Mouse (Mus musculus): ENCODE data around the gene Nrm. TPM values are rescaled to one million over a fixed set of nuclear protein-coding genes. Genes with fewer than 3 reads are reported as not detected.

Gene Nrm
- polyA plus RNA-seq, 1 experiment from 2014 or later = 20.3 TPM

- no peaks in the 10 kb centered on the region for H3K27me3 ChIP-seq (ENCODE audit: control insufficient read depth, insufficient read depth, low read length)
- H3K4me1 ChIP-seq (replicated peaks; ENCODE audit: control insufficient read depth, insufficient read depth, low read length) = peaks cover 15% of the 10 kb centered on the region
- WGBS = 69% methylated on average over 2 of the region's 2 CpGs
- H3K4me3 ChIP-seq (replicated peaks; ENCODE audit: low read length) = no peak overlapping the region
- DNase-seq (ENCODE audit: low spot score) (no peak), ATAC-seq (ENCODE audit: low FRiP score) (no peak)
- no peak overlapping the region for H3K27ac ChIP-seq
- no peaks in the 10 kb centered on the region for H3K9me3 ChIP-seq (ENCODE audit: control insufficient read depth, low read length)
- no peak overlapping the region for H3K4me2 ChIP-seq (replicated peaks)
- peaks cover 28% of the 10 kb centered on the region for H3K36me3 ChIP-seq (replicated peaks; ENCODE audit: control insufficient read depth, insufficient read depth)
- no peak overlapping the region for H3K9ac ChIP-seq
Measured at GRCm38 (mm10) chr17:35859835-35860234, 1.3 kb upstream of the Nrm start.

- Histone ChIP-seq H3K27ac (peak overlapping the region; percentile 96), H3K9ac (peak overlapping the region; percentile 82), H3K27me3 (ENCODE audit: control insufficient read depth, insufficient read depth, low read length) (no peaks in the 10 kb centered on the region), H3K4me2 (replicated peaks) (peak overlapping the region; percentile 55), H3K4me3 (replicated peaks; ENCODE audit: low read length) (peak overlapping the region; percentile 72), H3K4me1 (replicated peaks; ENCODE audit: control insufficient read depth, insufficient read depth, low read length) (peaks cover 20% of the 10 kb centered on the region), H3K36me3 (replicated peaks; ENCODE audit: control insufficient read depth, insufficient read depth) (peaks cover 25% of the 10 kb centered on the region), H3K9me3 (ENCODE audit: control insufficient read depth, low read length) (no peaks in the 10 kb centered on the region)
- WGBS = 8% methylated on average over 12 of the region's 12 CpGs
- ATAC-seq (ENCODE audit: low FRiP score) (peak; percentile 9; the same call in 1 of the 2 replicates), DNase-seq (ENCODE audit: low spot score) (no peak)
Measured at GRCm38 (mm10) chr17:35860831-35861197, 304 bp upstream of the Nrm start.

GRCm38 (mm10) chr17:35864832-35865353 lies 3.8 kb downstream of the Nrm start:
- peak overlapping the region; percentile 95 for H3K9ac ChIP-seq
- peak overlapping the region; percentile 75 for H3K4me3 ChIP-seq (replicated peaks; ENCODE audit: low read length)
- H3K27ac ChIP-seq = peak overlapping the region; percentile 98
- ATAC-seq (ENCODE audit: low FRiP score) (no peak), DNase-seq (ENCODE audit: low spot score) (no peak)
- peaks cover 47% of the 10 kb centered on the region for H3K4me1 ChIP-seq (replicated peaks; ENCODE audit: control insufficient read depth, insufficient read depth, low read length)
- H3K9me3 ChIP-seq (ENCODE audit: control insufficient read depth, low read length) = no peaks in the 10 kb centered on the region
- H3K4me2 ChIP-seq (replicated peaks) = peak overlapping the region; percentile 99
- 23% methylated on average over 10 of the region's 10 CpGs for WGBS
- no peaks in the 10 kb centered on the region for H3K27me3 ChIP-seq (ENCODE audit: control insufficient read depth, insufficient read depth, low read length)
- 0 out of 2 replicates have a peak, but pooled peaks cover 7% of the 10 kb centered on the region for H3K36me3 ChIP-seq (replicated peaks; ENCODE audit: control insufficient read depth, insufficient read depth)

- Histone ChIP-seq H3K9ac (peak within 1 kb of the TSS; percentile 95), H3K9me3 (ENCODE audit: control insufficient read depth, low read length) (no peaks in the 10 kb centered on the region), H3K4me3 (replicated peaks; ENCODE audit: low read length) (peak within 1 kb of the TSS; percentile 75), H3K4me2 (replicated peaks) (peak within 1 kb of the TSS; percentile 99), H3K4me1 (replicated peaks; ENCODE audit: control insufficient read depth, insufficient read depth, low read length) (peaks cover 52% of the 10 kb centered on the region), H3K36me3 (replicated peaks; ENCODE audit: control insufficient read depth, insufficient read depth) (0 out of 2 replicates have a peak, but pooled peaks cover 7% of the 10 kb centered on the region), H3K27ac (peak within 1 kb of the TSS; percentile 98), H3K27me3 (ENCODE audit: control insufficient read depth, insufficient read depth, low read length) (no peaks in the 10 kb centered on the region)
- under 1% methylated on average over 46 of the region's 48 CpGs for WGBS
- peak; percentile 74 for DNase-seq (ENCODE audit: low spot score)
- ATAC-seq (ENCODE audit: low FRiP score) = peak; percentile 76
Measured at GRCm38 (mm10) chr17:35865481-35866280, 4.6 kb downstream of the Nrm start, which contains the start of gene Ppp1r18. TSS of gene Ppp1r18 (plus strand) at chr17:35865593.

- H3K9me3 ChIP-seq (ENCODE audit: control insufficient read depth, low read length) = no peaks in the 10 kb centered on the region
- peaks cover 57% of the 10 kb centered on the region for H3K4me1 ChIP-seq (replicated peaks; ENCODE audit: control insufficient read depth, insufficient read depth, low read length)
- DNase-seq (ENCODE audit: low spot score) = peak; percentile 46
- peak overlapping the region; percentile 75 for H3K4me3 ChIP-seq (replicated peaks; ENCODE audit: low read length)
- peak overlapping the region; percentile 99 for H3K4me2 ChIP-seq (replicated peaks)
- ATAC-seq (ENCODE audit: low FRiP score) = peak; percentile 28; the same call in 1 of the 2 replicates
- WGBS = 0% methylated on average over 33 of the region's 38 CpGs
- no peaks in the 10 kb centered on the region for H3K27me3 ChIP-seq (ENCODE audit: control insufficient read depth, insufficient read depth, low read length)
- H3K9ac ChIP-seq = peak overlapping the region; percentile 95
- peak overlapping the region; percentile 98 for H3K27ac ChIP-seq
- H3K36me3 ChIP-seq (replicated peaks; ENCODE audit: control insufficient read depth, insufficient read depth) = peaks cover 7% of the 10 kb centered on the region; the same call in 1 of the 2 replicates
Measured at GRCm38 (mm10) chr17:35866281-35866831, 5.2 kb downstream of the Nrm start.

GRCm38 (mm10) chr17:35866911-35867890 lies 6.1 kb downstream of the Nrm start:
- H3K9ac ChIP-seq = peak overlapping the region; percentile 95
- peak overlapping the region; percentile 99 for H3K4me2 ChIP-seq (replicated peaks)
- H3K27me3 ChIP-seq (ENCODE audit: control insufficient read depth, insufficient read depth, low read length) = no peaks in the 10 kb centered on the region
- WGBS = 6% methylated on average over 26 of the region's 26 CpGs
- DNase-seq (ENCODE audit: low spot score) (peak; percentile 29), ATAC-seq (ENCODE audit: low FRiP score) (no peak)
- H3K4me3 ChIP-seq (replicated peaks; ENCODE audit: low read length) = peak overlapping the region; percentile 75
- peaks cover 7% of the 10 kb centered on the region; the same call in 1 of the 2 replicates for H3K36me3 ChIP-seq (replicated peaks; ENCODE audit: control insufficient read depth, insufficient read depth)
- peak overlapping the region; percentile 98 for H3K27ac ChIP-seq
- no peaks in the 10 kb centered on the region for H3K9me3 ChIP-seq (ENCODE audit: control insufficient read depth, low read length)
- H3K4me1 ChIP-seq (replicated peaks; ENCODE audit: control insufficient read depth, insufficient read depth, low read length) = peaks cover 55% of the 10 kb centered on the region

- Histone ChIP-seq H3K9ac (peak overlapping the region; percentile 95), H3K36me3 (replicated peaks; ENCODE audit: control insufficient read depth, insufficient read depth) (peaks cover 15% of the 10 kb centered on the region), H3K4me2 (replicated peaks) (peak overlapping the region; percentile 99), H3K4me1 (replicated peaks; ENCODE audit: control insufficient read depth, insufficient read depth, low read length) (peaks cover 65% of the 10 kb centered on the region), H3K27me3 (ENCODE audit: control insufficient read depth, insufficient read depth, low read length) (no peaks in the 10 kb centered on the region), H3K27ac (peak overlapping the region; percentile 98), H3K9me3 (ENCODE audit: control insufficient read depth, low read length) (no peaks in the 10 kb centered on the region), H3K4me3 (replicated peaks; ENCODE audit: low read length) (peak overlapping the region; percentile 75)
- DNase-seq (ENCODE audit: low spot score) (no peak), ATAC-seq (ENCODE audit: low FRiP score) (no peak)
- 36% methylated on average over 17 of the region's 17 CpGs for WGBS
Measured at GRCm38 (mm10) chr17:35868165-35868820, 7.2 kb downstream of the Nrm start.

- H3K27ac ChIP-seq = peak overlapping the region; percentile 98
- no peaks in the 10 kb centered on the region for H3K27me3 ChIP-seq (ENCODE audit: control insufficient read depth, insufficient read depth, low read length)
- peak overlapping the region; percentile 95 for H3K9ac ChIP-seq
- peaks cover 21% of the 10 kb centered on the region for H3K36me3 ChIP-seq (replicated peaks; ENCODE audit: control insufficient read depth, insufficient read depth)
- no peak for ATAC-seq (ENCODE audit: low FRiP score)
- peak overlapping the region; percentile 99 for H3K4me2 ChIP-seq (replicated peaks)
- WGBS = 8% methylated on average over 7 of the region's 7 CpGs
- H3K4me1 ChIP-seq (replicated peaks; ENCODE audit: control insufficient read depth, insufficient read depth, low read length) = peaks cover 69% of the 10 kb centered on the region
- H3K4me3 ChIP-seq (replicated peaks; ENCODE audit: low read length) = peak overlapping the region; percentile 75
- H3K9me3 ChIP-seq (ENCODE audit: control insufficient read depth, low read length) = no peaks in the 10 kb centered on the region
- no peak for DNase-seq (ENCODE audit: low spot score)
Measured at GRCm38 (mm10) chr17:35868961-35869345, 7.8 kb downstream of the Nrm start.

All from hindbrain, embryonic 14.5 days (tissue).